Mouse (Mus musculus) midbrain, embryonic 11.5 days (tissue): ENCODE measurements at regions not wholly inside any gene's neighbourhood (a gene's known extent, or its start where the extent isn't known, plus 50 kb on each side); places are given as distances from the start of the nearest gene placed in this dataset.

Experiments used
- ATAC-seq: fragments of 200-750 bp; cut with Nextera tagmentation; 2 replicates; pipeline ENCODE4 v1.8.0; 2017; ENCODE audit warnings: moderate TSS enrichment, moderate library complexity; ENCODE audit not compliant: low FRiP score
- DNase-seq: peaks from one replicate; pipeline ENCODE4 v3.0.0; 2015; ENCODE audit warnings: low spot score; ENCODE audit errors: missing footprints
- H3K27ac ChIP-seq: fragments of 300-500 bp; sonication (generic); 2 replicates; pipeline ENCODE4 v1.5.1; 2014; ENCODE audit warnings: low read depth, low read length
- H3K27me3 ChIP-seq: fragments of 300-500 bp; sonication (generic); 2 replicates; pipeline ENCODE4 v1.6.1; 2014; ENCODE audit warnings: mild to moderate bottlenecking, low read length, moderate library complexity, mixed read lengths; ENCODE audit not compliant: control insufficient read depth, insufficient read depth
- H3K36me3 ChIP-seq: fragments of 300-500 bp; sonication (generic); 2 replicates; pipeline ENCODE4 v1.6.1; 2014; ENCODE audit warnings: mild to moderate bottlenecking, low read length, moderate library complexity, mixed read lengths; ENCODE audit not compliant: control insufficient read depth, insufficient read depth
- H3K4me1 ChIP-seq: fragments of 300-500 bp; sonication (generic); 2 replicates; pipeline ENCODE4 v1.6.1; 2014; ENCODE audit warnings: low read length; ENCODE audit not compliant: control insufficient read depth, insufficient read depth
- H3K4me2 ChIP-seq: fragments of 300-500 bp; sonication (generic); 2 replicates; pipeline ENCODE4 v1.6.1; 2014; ENCODE audit warnings: mild to moderate bottlenecking, moderate library complexity
- H3K4me3 ChIP-seq: fragments of 300-500 bp; sonication (generic); 2 replicates; pipeline ENCODE4 v1.5.1; 2014; ENCODE audit warnings: low read depth, low read length
- H3K9ac ChIP-seq: fragments of 300-500 bp; sonication (generic); 2 replicates; pipeline ENCODE4 v1.6.1; 2014; ENCODE audit warnings: low read length
- H3K9me3 ChIP-seq: fragments of 300-500 bp; sonication (generic); 2 replicates; pipeline ENCODE4 v1.6.1; 2016; ENCODE audit warnings: low read length; ENCODE audit not compliant: control insufficient read depth
- WGBS: fragments of 180-500 bp; shearing (Covaris S2); extraction: QIAGEN DNeasy Blood & Tissue Kit; methylation state at CpG from one replicate; pipeline ENCODE4 v1.1.7; 2014; 5-methylcytosine and 5-hydroxymethylcytosine counted together

- peaks cover 8% of the 10 kb centered on the region for H3K4me1 ChIP-seq
- H3K4me3 ChIP-seq: no peak overlapping the region
- H3K27ac ChIP-seq: no peak overlapping the region
- no peak overlapping the region for H3K4me2 ChIP-seq
- H3K27me3 ChIP-seq: no peaks in the 10 kb centered on the region
- no peaks in the 10 kb centered on the region for H3K9me3 ChIP-seq
- no peak overlapping the region for H3K9ac ChIP-seq
- WGBS: 63% methylated on average over 3 of the region's 3 CpGs
- ATAC-seq (no peak), DNase-seq (no peak)
- no peaks in the 10 kb centered on the region for H3K36me3 ChIP-seq
Measured at GRCm38 (mm10) chr4:153768350-153768749, 188.7 kb upstream of the A430005L14Rik start.

GRCm38 (mm10) chr4:153770675-153771074, 186.4 kb upstream of the A430005L14Rik start:
- 34% methylated on average over 5 of the region's 5 CpGs for WGBS
- H3K9ac ChIP-seq: no peak overlapping the region
- DNase-seq (no peak), ATAC-seq (no peak)
- no peaks in the 10 kb centered on the region for H3K27me3 ChIP-seq
- no peaks in the 10 kb centered on the region for H3K36me3 ChIP-seq
- H3K4me2 ChIP-seq: no peak overlapping the region
- peaks cover 8% of the 10 kb centered on the region for H3K4me1 ChIP-seq
- no peak overlapping the region for H3K4me3 ChIP-seq
- H3K9me3 ChIP-seq: no peaks in the 10 kb centered on the region
- H3K27ac ChIP-seq: no peak overlapping the region

- Histone ChIP-seq H3K4me1 (peaks cover 2% of the 10 kb centered on the region; the same call in 1 of the 2 replicates), H3K9ac (no peak overlapping the region), H3K27me3 (no peaks in the 10 kb centered on the region), H3K36me3 (no peaks in the 10 kb centered on the region), H3K4me3 (no peak overlapping the region), H3K27ac (no peak overlapping the region), H3K9me3 (no peaks in the 10 kb centered on the region), H3K4me2 (no peak overlapping the region)
- 94% methylated on average over 2 of the region's 2 CpGs for WGBS
- DNase-seq (peak; percentile 67), ATAC-seq (no peak)
Measured at GRCm38 (mm10) chr4:153780501-153780900, 176.5 kb upstream of the A430005L14Rik start.

- H3K9me3 ChIP-seq: no peaks in the 10 kb centered on the region
- H3K4me1 ChIP-seq: peaks cover 8% of the 10 kb centered on the region
- H3K4me2 ChIP-seq: no peak overlapping the region
- H3K27me3 ChIP-seq: no peaks in the 10 kb centered on the region
- no peak overlapping the region for H3K9ac ChIP-seq
- no peak for ATAC-seq
- H3K27ac ChIP-seq: no peak overlapping the region
- 85% methylated on average over 7 of the region's 7 CpGs for WGBS
- no peak for DNase-seq
- no peaks in the 10 kb centered on the region for H3K36me3 ChIP-seq
- H3K4me3 ChIP-seq: no peak overlapping the region
Measured at GRCm38 (mm10) chr4:153781271-153781670, 175.8 kb upstream of the A430005L14Rik start.

- WGBS: 86% methylated on average over 10 of the region's 10 CpGs
- Histone ChIP-seq H3K4me3 (no peak overlapping the region), H3K4me1 (peaks cover 8% of the 10 kb centered on the region), H3K4me2 (no peak overlapping the region), H3K27me3 (no peaks in the 10 kb centered on the region), H3K36me3 (no peaks in the 10 kb centered on the region), H3K9ac (no peak overlapping the region), H3K9me3 (no peaks in the 10 kb centered on the region), H3K27ac (no peak overlapping the region)
- DNase-seq: peak; percentile 51
- no peak for ATAC-seq
Measured at GRCm38 (mm10) chr4:153781981-153782521, 175.0 kb upstream of the A430005L14Rik start.

- WGBS: 93% methylated on average over 11 of the region's 11 CpGs
- H3K4me2 ChIP-seq: no peak overlapping the region
- no peak overlapping the region for H3K27ac ChIP-seq
- no peaks in the 10 kb centered on the region for H3K36me3 ChIP-seq
- DNase-seq: peak; percentile 72
- ATAC-seq: no peak
- no peaks in the 10 kb centered on the region for H3K27me3 ChIP-seq
- H3K9me3 ChIP-seq: no peaks in the 10 kb centered on the region
- H3K4me1 ChIP-seq: peaks cover 13% of the 10 kb centered on the region
- no peak overlapping the region for H3K4me3 ChIP-seq
- H3K9ac ChIP-seq: no peak overlapping the region
Measured at GRCm38 (mm10) chr4:153784401-153784800, 172.6 kb upstream of the A430005L14Rik start.

GRCm38 (mm10) chr4:153785564-153785963, 171.5 kb upstream of the A430005L14Rik start:
- DNase-seq (peak; percentile 90), ATAC-seq (0 out of 2 replicates have a peak, but pooled peaks have one; percentile 41)
- Histone ChIP-seq H3K9ac (no peak overlapping the region), H3K27ac (no peak overlapping the region), H3K27me3 (no peaks in the 10 kb centered on the region), H3K4me1 (peaks cover 13% of the 10 kb centered on the region), H3K4me3 (no peak overlapping the region), H3K36me3 (no peaks in the 10 kb centered on the region), H3K4me2 (no peak overlapping the region), H3K9me3 (no peaks in the 10 kb centered on the region)
- WGBS: 34% methylated on average over 4 of the region's 4 CpGs

- H3K27ac ChIP-seq: no peak overlapping the region
- H3K9ac ChIP-seq: no peak overlapping the region
- 61% methylated on average over 13 of the region's 13 CpGs for WGBS
Measured at GRCm38 (mm10) chr4:153792307-153792706, 164.7 kb upstream of the A430005L14Rik start.

GRCm38 (mm10) chr4:153798061-153798460, 159.0 kb upstream of the A430005L14Rik start:
- Histone ChIP-seq H3K4me2 (no peak overlapping the region), H3K9ac (no peak overlapping the region), H3K4me3 (no peak overlapping the region), H3K27ac (no peak overlapping the region), H3K4me1 (no peaks in the 10 kb centered on the region), H3K9me3 (no peaks in the 10 kb centered on the region), H3K36me3 (no peaks in the 10 kb centered on the region), H3K27me3 (no peaks in the 10 kb centered on the region)
- 90% methylated on average over 7 of the region's 7 CpGs for WGBS
- ATAC-seq (no peak), DNase-seq (no peak)

More at GRCm38 (mm10) chr4:153792307-153792706, 164.7 kb upstream of the A430005L14Rik start:
- Histone ChIP-seq H3K9me3 (no peaks in the 10 kb centered on the region), H3K27me3 (no peaks in the 10 kb centered on the region), H3K4me3 (no peak overlapping the region), H3K4me1 (peaks cover 7% of the 10 kb centered on the region), H3K4me2 (no peak overlapping the region), H3K36me3 (no peaks in the 10 kb centered on the region)
- ATAC-seq: no peak
- no peak for DNase-seq
